Mouse (Mus musculus) heart, embryonic 11.5 days (tissue): ENCODE data around the gene Lrrd1. TPM values are rescaled to one million over a fixed set of nuclear protein-coding genes. Genes with fewer than 3 reads are reported as not detected.
A peak's percentile ranks its signal among the peaks of the same experiment; 100 is the strongest.
"Not testable (repeated sequence)": the region's sequence is repeated elsewhere in the genome, so short reads cannot be mapped to it uniquely, and the experiment has no call there.

ENCODE experiments used
- ATAC-seq: fragments of 200-750 bp; cut with Nextera tagmentation; replicated peaks from 2 replicates; pipeline ENCODE4 v1.8.0; 2017; ENCODE audit warnings: moderate library complexity; ENCODE audit not compliant: insufficient number of reproducible peaks, low FRiP score, low TSS enrichment
- H3K27ac ChIP-seq: fragments of 300-500 bp; sonication (generic); 2 replicates; pipeline ENCODE4 v1.5.1; 2014; ENCODE audit warnings: mild to moderate bottlenecking, low read depth, low read length
- H3K27me3 ChIP-seq: fragments of 300-500 bp; sonication (generic); 2 replicates; pipeline ENCODE4 v1.6.1; 2014; ENCODE audit warnings: mild to moderate bottlenecking, low read length, mixed read lengths; ENCODE audit not compliant: control insufficient read depth, insufficient read depth
- H3K36me3 ChIP-seq: fragments of 300-500 bp; sonication (generic); 2 replicates; pipeline ENCODE4 v1.6.1; 2014; ENCODE audit warnings: mild to moderate bottlenecking, low read length, moderate library complexity, mixed read lengths; ENCODE audit not compliant: control insufficient read depth, insufficient read depth
- H3K4me1 ChIP-seq: fragments of 300-500 bp; sonication (generic); 2 replicates; pipeline ENCODE4 v1.6.1; 2014; ENCODE audit warnings: low read length; ENCODE audit not compliant: control insufficient read depth, insufficient read depth
- H3K4me2 ChIP-seq: fragments of 300-500 bp; sonication (generic); 2 replicates; pipeline ENCODE4 v1.6.1; 2014; ENCODE audit warnings: mild to moderate bottlenecking, moderate library complexity
- H3K4me3 ChIP-seq: fragments of 300-500 bp; sonication (generic); 2 replicates; pipeline ENCODE4 v1.5.1; 2014; ENCODE audit warnings: low read depth, low read length
- H3K9ac ChIP-seq: fragments of 300-500 bp; sonication (generic); 2 replicates; pipeline ENCODE4 v1.6.1; 2014; ENCODE audit warnings: mild to moderate bottlenecking, low read depth, low read length, moderate library complexity
- H3K9me3 ChIP-seq: fragments of 300-500 bp; sonication (generic); replicated peaks from 2 replicates; pipeline ENCODE4 v1.6.1; 2016; ENCODE audit warnings: low read length; ENCODE audit not compliant: control insufficient read depth
- WGBS: fragments of 180-500 bp; shearing (Covaris S2); extraction: QIAGEN DNeasy Blood & Tissue Kit; methylation state at CpG from one replicate; pipeline ENCODE4 v1.1.7; 2014; ENCODE audit not compliant: insufficient replicate concordance; 5-methylcytosine and 5-hydroxymethylcytosine counted together
- polyA plus RNA-seq: library from polyadenylated mRNA; unstranded; fragments of >200 nt; fragmentation: Nextera tagmentation; extraction: Ambion mirVana; gene quantifications from 2 replicates; pipeline ENCODE4 v1.2.1, GENCODE M21; 2014

Lrrd1 gene
- polyA plus RNA-seq, 1 experiment from 2014 or later = 0.33 TPM

- Histone ChIP-seq H3K36me3 (peaks cover 3% of the 10 kb centered on the region; the same call in 1 of the 2 replicates), H3K4me1 (no peaks in the 10 kb centered on the region), H3K9me3 (no peaks in the 10 kb centered on the region), H3K4me2 (no peak overlapping the region), H3K4me3 (no peak overlapping the region), H3K27ac (no peak overlapping the region), H3K9ac (no peak overlapping the region), H3K27me3 (no peaks in the 10 kb centered on the region)
- 96% methylated on average over 1 of the region's 1 CpGs for WGBS
- ATAC-seq = no peak
Observed at GRCm38 (mm10) chr5:3808472-3808871, 36.5 kb upstream of the Lrrd1 start.

GRCm38 (mm10) chr5:3834107-3834506 is 10.9 kb upstream of the Lrrd1 start:
- Histone ChIP-seq H3K9ac (no peak overlapping the region), H3K4me3 (no peak overlapping the region), H3K4me2 (no peak overlapping the region), H3K27ac (no peak overlapping the region), H3K9me3 (no peaks in the 10 kb centered on the region), H3K27me3 (no peaks in the 10 kb centered on the region), H3K36me3 (peaks cover 13% of the 10 kb centered on the region), H3K4me1 (no peaks in the 10 kb centered on the region)
- whole genome bisulfite sequencing = 50% methylated on average over 1 of the region's 1 CpGs
- no peak for ATAC-seq

GRCm38 (mm10) chr5:3870161-3870560 is 25.2 kb downstream of the Lrrd1 start:
- 41% methylated on average over 4 of the region's 4 CpGs for WGBS
- Histone ChIP-seq H3K9me3 (no peaks in the 10 kb centered on the region), H3K27ac (no peak overlapping the region), H3K9ac (no peak overlapping the region), H3K27me3 (no peaks in the 10 kb centered on the region), H3K4me3 (no peak overlapping the region), H3K36me3 (no peaks in the 10 kb centered on the region), H3K4me1 (no peaks in the 10 kb centered on the region), H3K4me2 (no peak overlapping the region)
- ATAC-seq = no peak

- Histone ChIP-seq H3K36me3 (no peaks in the 10 kb centered on the region), H3K9ac (no peak overlapping the region), H3K9me3 (no peaks in the 10 kb centered on the region), H3K4me1 (no peaks in the 10 kb centered on the region), H3K4me2 (no peak overlapping the region), H3K27ac (no peak overlapping the region), H3K27me3 (no peaks in the 10 kb centered on the region), H3K4me3 (no peak overlapping the region)
- ATAC-seq = no peak
- WGBS = 52% methylated on average over 1 of the region's 1 CpGs
Observed at GRCm38 (mm10) chr5:3872348-3872747, 27.4 kb downstream of the Lrrd1 start.

GRCm38 (mm10) chr5:3873485-3873884 is 28.5 kb downstream of the Lrrd1 start:
- Histone ChIP-seq H3K27ac (no peak overlapping the region), H3K27me3 (no peaks in the 10 kb centered on the region), H3K9ac (no peak overlapping the region), H3K36me3 (no peaks in the 10 kb centered on the region), H3K9me3 (no peaks in the 10 kb centered on the region), H3K4me2 (no peak overlapping the region), H3K4me3 (no peak overlapping the region), H3K4me1 (no peaks in the 10 kb centered on the region)
- ATAC-seq = no peak
- WGBS = 75% methylated on average over 3 of the region's 3 CpGs

GRCm38 (mm10) chr5:3886862-3887261 is 41.9 kb downstream of the Lrrd1 start:
- ATAC-seq, H3K27me3 ChIP-seq, H3K4me3 ChIP-seq, H3K9ac ChIP-seq, H3K9me3 ChIP-seq, H3K36me3 ChIP-seq, H3K27ac ChIP-seq, H3K4me2 ChIP-seq, H3K4me1 ChIP-seq: not testable (repeated sequence)
- 79% methylated on average over 7 of the region's 7 CpGs for WGBS

GRCm38 (mm10) chr5:3889201-3889600 is 44.2 kb downstream of the Lrrd1 start:
- H3K36me3 ChIP-seq = no peaks in the 10 kb centered on the region
- ATAC-seq = no peak
- H3K4me2 ChIP-seq = no peak overlapping the region
- H3K9ac ChIP-seq = no peak overlapping the region
- H3K27me3 ChIP-seq = no peaks in the 10 kb centered on the region
- H3K9me3 ChIP-seq = no peaks in the 10 kb centered on the region
- H3K27ac ChIP-seq = no peak overlapping the region
- no peak overlapping the region for H3K4me3 ChIP-seq
- no peaks in the 10 kb centered on the region for H3K4me1 ChIP-seq

GRCm38 (mm10) chr5:3893459-3894293 is 48.7 kb downstream of the Lrrd1 start, which contains the start of gene Mterf1a:
Gene Mterf1a (minus strand): TSS chr5:3893933.
- peak within 1 kb of the TSS; percentile 65 for H3K9ac ChIP-seq
- peak within 1 kb of the TSS; percentile 38 for H3K4me3 ChIP-seq
- not testable (repeated sequence) for H3K36me3 ChIP-seq, H3K27me3 ChIP-seq, H3K9me3 ChIP-seq, H3K4me1 ChIP-seq, H3K27ac ChIP-seq
- 1% methylated on average over 7 of the region's 47 CpGs for WGBS
- peak; percentile 100 for ATAC-seq
- H3K4me2 ChIP-seq = peak within 1 kb of the TSS; percentile 62

- not testable (repeated sequence) for H3K4me1 ChIP-seq, H3K4me3 ChIP-seq, H3K4me2 ChIP-seq, H3K27ac ChIP-seq, H3K27me3 ChIP-seq, H3K36me3 ChIP-seq, ATAC-seq, H3K9me3 ChIP-seq, H3K9ac ChIP-seq
- WGBS = 98% methylated on average over 4 of the region's 4 CpGs
Observed at GRCm38 (mm10) chr5:3894294-3894619, 49.3 kb downstream of the Lrrd1 start.
